Mouse (Mus musculus) stomach, embryonic 14.5 days (tissue): ENCODE measurements at regions not wholly inside any gene's neighbourhood (a gene's known extent, or its start where the extent isn't known, plus 50 kb on each side); places are given as distances from the start of the nearest gene placed in this dataset.

Source experiments
- ATAC-seq: fragments of 200-750 bp; cut with Nextera tagmentation; 2 replicates; pipeline ENCODE4 v1.8.0; 2017; ENCODE audit warnings: low read depth, moderate TSS enrichment; ENCODE audit not compliant: insufficient number of reproducible peaks, insufficient read depth, low FRiP score
- H3K27ac ChIP-seq: fragments of 300-500 bp; sonication (generic); 2 replicates; pipeline ENCODE4 v1.5.1; 2014; ENCODE audit warnings: mild to moderate bottlenecking, low read length, moderate library complexity, mixed read lengths
- H3K27me3 ChIP-seq: fragments of 300-500 bp; sonication (generic); 2 replicates; pipeline ENCODE4 v1.6.1; 2014; ENCODE audit warnings: low read length, control low read depth, mixed read lengths; ENCODE audit not compliant: control insufficient read depth, insufficient read depth
- H3K36me3 ChIP-seq: fragments of 300-500 bp; sonication (generic); 2 replicates; pipeline ENCODE4 v1.6.1; 2014; ENCODE audit warnings: mild to moderate bottlenecking, control low read depth, low read length, moderate library complexity, mixed read lengths; ENCODE audit not compliant: control insufficient read depth, insufficient read depth
- H3K4me1 ChIP-seq: fragments of 300-500 bp; sonication (generic); 2 replicates; pipeline ENCODE4 v1.6.1; 2014; ENCODE audit warnings: low read length, control low read depth, mixed read lengths; ENCODE audit not compliant: control insufficient read depth, insufficient read depth
- H3K4me2 ChIP-seq: fragments of 300-500 bp; sonication (generic); replicated peaks from 2 replicates; pipeline ENCODE4 v1.6.1; 2014; ENCODE audit warnings: low read depth, low read length, control low read depth
- H3K4me3 ChIP-seq: fragments of 300-500 bp; sonication (generic); 2 replicates; pipeline ENCODE4 v1.5.1; 2014; ENCODE audit warnings: low read depth, low read length, control low read depth
- H3K9ac ChIP-seq: fragments of 300-500 bp; sonication (generic); replicated peaks from 2 replicates; pipeline ENCODE4 v1.6.1; 2014; ENCODE audit warnings: low read depth, mild to moderate bottlenecking, control low read depth, low read length, moderate library complexity, mixed read lengths
- H3K9me3 ChIP-seq: fragments of 300-500 bp; sonication (generic); 2 replicates; pipeline ENCODE4 v1.6.1; 2016; ENCODE audit warnings: low read depth, low read length, control low read depth; ENCODE audit not compliant: control insufficient read depth
- WGBS: fragments of 180-500 bp; shearing (Covaris S2); extraction: QIAGEN DNeasy Blood & Tissue Kit; methylation state at CpG from one replicate; pipeline ENCODE4 v1.1.7; 2014; 5-methylcytosine and 5-hydroxymethylcytosine counted together

GRCm38 (mm10) chr16:53245365-53245764, 791.5 kb upstream of the Alcam start:
- H3K9me3 ChIP-seq = no peaks in the 10 kb centered on the region
- H3K27me3 ChIP-seq = no peaks in the 10 kb centered on the region
- H3K4me3 ChIP-seq = no peak overlapping the region
- H3K4me2 ChIP-seq = no peak overlapping the region
- H3K36me3 ChIP-seq = no peaks in the 10 kb centered on the region
- WGBS = 65% methylated on average over 1 of the region's 1 CpGs
- no peak overlapping the region for H3K27ac ChIP-seq
- no peak overlapping the region for H3K9ac ChIP-seq
- no peaks in the 10 kb centered on the region for H3K4me1 ChIP-seq
- ATAC-seq = no peak

- 0 out of 2 replicates have a peak, but pooled peaks have one; percentile 53 for ATAC-seq
- Histone ChIP-seq H3K27me3 (no peaks in the 10 kb centered on the region), H3K9me3 (no peaks in the 10 kb centered on the region), H3K27ac (no peak overlapping the region), H3K4me3 (no peak overlapping the region), H3K9ac (no peak overlapping the region), H3K4me2 (no peak overlapping the region), H3K36me3 (no peaks in the 10 kb centered on the region), H3K4me1 (no peaks in the 10 kb centered on the region)
- WGBS = 61% methylated on average over 3 of the region's 3 CpGs
These were observed 788.3 kb upstream of the Alcam start for GRCm38 (mm10) chr16:53242126-53242537.

GRCm38 (mm10) chr16:53218886-53219285, 765.0 kb upstream of the Alcam start:
- Histone ChIP-seq H3K4me2 (no peak overlapping the region), H3K9ac (no peak overlapping the region), H3K36me3 (no peaks in the 10 kb centered on the region), H3K27me3 (no peaks in the 10 kb centered on the region), H3K4me1 (no peaks in the 10 kb centered on the region), H3K27ac (no peak overlapping the region), H3K4me3 (no peak overlapping the region), H3K9me3 (no peaks in the 10 kb centered on the region)
- no peak for ATAC-seq
- 82% methylated on average over 4 of the region's 4 CpGs for WGBS

DNA sequence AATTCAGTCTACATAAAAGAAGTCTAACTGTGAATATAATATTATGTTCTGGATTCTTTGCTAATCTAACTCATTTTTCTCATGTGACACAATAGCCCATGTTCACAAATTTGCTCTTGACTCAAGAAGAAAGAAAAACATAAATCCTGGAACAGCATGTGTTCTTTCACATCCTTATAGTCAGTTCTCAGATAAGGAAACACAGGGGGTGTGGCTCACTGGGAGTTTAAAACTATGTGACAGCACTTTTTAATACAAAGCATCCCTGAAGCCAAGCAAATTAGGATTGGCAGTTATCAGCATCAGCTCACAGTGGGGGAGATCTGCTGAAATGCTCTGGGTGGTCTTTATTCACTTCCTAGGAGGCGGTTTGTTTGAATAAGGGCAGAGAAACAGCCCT, 747.6 kb upstream of the Alcam start:
- Histone ChIP-seq H3K27ac (no peak overlapping the region), H3K4me2 (no peak overlapping the region), H3K4me3 (no peak overlapping the region), H3K36me3 (no peaks in the 10 kb centered on the region), H3K27me3 (no peaks in the 10 kb centered on the region), H3K4me1 (no peaks in the 10 kb centered on the region), H3K9me3 (no peaks in the 10 kb centered on the region), H3K9ac (no peak overlapping the region)
- ATAC-seq = no peak
- 41% methylated on average over 1 of the region's 1 CpGs for WGBS

- no peak overlapping the region for H3K9ac ChIP-seq
- no peak overlapping the region for H3K27ac ChIP-seq
- WGBS = 26% methylated on average over 3 of the region's 3 CpGs
- no peak overlapping the region for H3K4me3 ChIP-seq
- no peaks in the 10 kb centered on the region for H3K27me3 ChIP-seq
- no peaks in the 10 kb centered on the region for H3K36me3 ChIP-seq
- H3K9me3 ChIP-seq = no peaks in the 10 kb centered on the region
- no peaks in the 10 kb centered on the region for H3K4me1 ChIP-seq
- no peak overlapping the region for H3K4me2 ChIP-seq
- ATAC-seq = peak; percentile 65; the same call in 1 of the 2 replicates
These were observed 732.6 kb upstream of the Alcam start for GRCm38 (mm10) chr16:53186444-53186843.

GRCm38 (mm10) chr16:53156352-53156751, 702.5 kb upstream of the Alcam start:
- H3K4me1 ChIP-seq = no peaks in the 10 kb centered on the region
- ATAC-seq = no peak
- no peaks in the 10 kb centered on the region for H3K27me3 ChIP-seq

DNA sequence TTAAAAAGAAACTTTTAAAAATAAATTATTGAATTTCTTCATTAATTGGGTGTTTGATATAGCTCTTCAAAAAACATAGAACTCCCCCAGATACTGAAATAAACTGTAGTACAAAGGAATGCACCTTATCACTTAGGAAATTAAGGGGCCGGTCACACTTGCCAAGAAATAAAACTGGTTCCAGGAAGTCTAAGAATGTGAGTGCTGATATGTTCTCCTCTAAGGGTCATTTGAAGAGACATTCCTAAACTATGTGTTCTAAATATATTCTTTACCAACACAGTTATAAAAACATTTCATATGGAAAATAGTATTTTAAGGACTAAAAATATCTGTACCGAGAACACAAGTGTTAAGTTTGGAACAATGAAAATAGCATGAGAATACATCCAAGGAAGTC, 676.8 kb upstream of the Alcam start:
- Histone ChIP-seq H3K4me1 (no peaks in the 10 kb centered on the region), H3K27me3 (no peaks in the 10 kb centered on the region), H3K4me3 (no peak overlapping the region), H3K36me3 (no peaks in the 10 kb centered on the region), H3K4me2 (no peak overlapping the region), H3K9me3 (no peaks in the 10 kb centered on the region), H3K27ac (no peak overlapping the region), H3K9ac (no peak overlapping the region)
- WGBS = 71% methylated on average over 2 of the region's 2 CpGs
- ATAC-seq = no peak

More at GRCm38 (mm10) chr16:53156352-53156751, 702.5 kb upstream of the Alcam start:
- Histone ChIP-seq H3K9ac (no peak overlapping the region), H3K36me3 (no peaks in the 10 kb centered on the region), H3K27ac (no peak overlapping the region), H3K9me3 (no peaks in the 10 kb centered on the region), H3K4me3 (no peak overlapping the region), H3K4me2 (no peak overlapping the region)

- WGBS = 67% methylated on average over 3 of the region's 3 CpGs
- H3K36me3 ChIP-seq = no peaks in the 10 kb centered on the region
- H3K9ac ChIP-seq = no peak overlapping the region
- no peak overlapping the region for H3K4me3 ChIP-seq
- H3K4me2 ChIP-seq = no peak overlapping the region
- H3K4me1 ChIP-seq = no peaks in the 10 kb centered on the region
- H3K9me3 ChIP-seq = no peaks in the 10 kb centered on the region
- H3K27me3 ChIP-seq = no peaks in the 10 kb centered on the region
- H3K27ac ChIP-seq = no peak overlapping the region
- ATAC-seq = no peak
These were observed 654.9 kb upstream of the Alcam start for GRCm38 (mm10) chr16:53108726-53109125.

GRCm38 (mm10) chr16:53095396-53095929, 641.6 kb upstream of the Alcam start:
- no peaks in the 10 kb centered on the region for H3K27me3 ChIP-seq
- no peak overlapping the region for H3K4me3 ChIP-seq
- H3K27ac ChIP-seq = no peak overlapping the region; the same call in 1 of the 2 replicates
- no peak overlapping the region for H3K4me2 ChIP-seq
- H3K9me3 ChIP-seq = no peaks in the 10 kb centered on the region
- no peak overlapping the region for H3K9ac ChIP-seq
- H3K4me1 ChIP-seq = no peaks in the 10 kb centered on the region
- H3K36me3 ChIP-seq = no peaks in the 10 kb centered on the region
- peak; percentile 37; the same call in 1 of the 2 replicates for ATAC-seq
- WGBS = 25% methylated on average over 2 of the region's 2 CpGs
